Mouse (Mus musculus) olfactory bulb, adult 2 months (tissue): ENCODE data around the gene Tmem109.

Experiments
- CTCF ChIP-seq: fragments of 200-500 bp; IDR thresholded peaks from 2 replicates; pipeline ENCODE4 v1.5.1; 2012; ENCODE audit warnings: low read depth, mild to moderate bottlenecking, low read length, moderate library complexity; ENCODE audit not compliant: insufficient read depth
- POLR2A ChIP-seq: fragments of 200-500 bp; IDR thresholded peaks from 2 replicates; pipeline ENCODE4 v1.6.1; 2012; ENCODE audit warnings: mild to moderate bottlenecking, low read depth, low read length, moderate library complexity; ENCODE audit not compliant: insufficient read depth

DNA sequence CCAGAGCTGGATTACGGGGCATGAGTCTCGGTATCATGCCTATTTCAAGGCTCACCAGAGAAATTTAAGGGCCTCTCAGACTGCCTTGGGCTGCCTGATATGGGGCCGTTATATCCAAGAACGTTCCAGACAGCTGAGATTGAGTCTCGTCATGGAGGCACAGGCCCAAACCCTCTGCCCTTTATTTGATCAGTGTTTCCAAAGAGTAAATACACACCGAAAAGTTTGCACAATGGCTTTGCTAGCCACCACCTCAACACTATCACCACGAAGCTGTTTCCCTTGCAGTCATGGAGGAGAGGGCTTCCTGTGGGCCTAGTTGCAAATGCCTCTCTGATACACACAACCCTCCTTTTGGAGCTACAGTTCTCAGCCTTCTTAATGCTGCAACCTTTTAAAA is 57.7 kb downstream of the Tmem109 start:
- TF ChIP-seq POLR2A (no peak), CTCF (no peak)
